Mouse (Mus musculus): Measurements from ENCODE around the gene Heatr1.

GRCm38 (mm10) chr13:12394609-12395505, at the start of gene Heatr1:
- TF ChIP-seq EP300 (IDR thresholded peaks at IDR 0.05; ENCODE audit: low read depth) (0 out of 2 replicates have a peak, but pooled peaks have one; percentile 37), CTCF (IDR thresholded peaks at IDR 0.05; ENCODE audit: low read depth) (no peak)

All from liver, postnatal 0 days (tissue).